Mouse (Mus musculus) E14TG2a.4 (cell line): ENCODE measurements around the gene Scamp3.
A peak's percentile ranks its signal among the peaks of the same experiment; 100 is the strongest.

Experiments used
- H3K27me3 ChIP-seq: 2 replicates; pipeline ENCODE4 v1.6.1; 2014; ENCODE audit warnings: low read length, control low read depth; ENCODE audit not compliant: insufficient read depth
- H3K36me3 ChIP-seq: 2 replicates; pipeline ENCODE4 v1.6.1; 2014; ENCODE audit warnings: low read length, control low read depth; ENCODE audit not compliant: insufficient read depth
- H3K4me1 ChIP-seq: replicated peaks from 2 replicates; pipeline ENCODE4 v1.6.1; 2014; ENCODE audit warnings: low read depth, low read length, control low read depth
- H3K4me3 ChIP-seq: replicated peaks from 2 replicates; pipeline ENCODE4 v1.5.1; 2014; ENCODE audit warnings: mild to moderate bottlenecking, low read length
- H3K9me3 ChIP-seq: 2 replicates; pipeline ENCODE4 v1.6.1; 2014; ENCODE audit warnings: low read length, control low read depth
- CTCF ChIP-seq: conservative IDR thresholded peaks from 2 replicates; pipeline ENCODE4 v1.5.1; 2014; ENCODE audit warnings: low read length
- NANOG ChIP-seq: IDR thresholded peaks from 2 replicates; pipeline ENCODE4 v1.6.1; 2014; ENCODE audit warnings: borderline replicate concordance, low read length, mixed read lengths
- POU5F1 ChIP-seq: IDR thresholded peaks from 2 replicates; pipeline ENCODE4 v1.6.1; 2014; ENCODE audit warnings: low read length, borderline replicate concordance

The Scamp3 gene

GRCm38 (mm10) chr3:89144821-89145220 is 32.5 kb upstream of the Scamp3 start:
- no peak overlapping the region for H3K4me3 ChIP-seq
- TF ChIP-seq CTCF, result no peak
- TF ChIP-seq NANOG, result no peak
- TF ChIP-seq POU5F1, result no peak
- no peaks in the 10 kb centered on the region for H3K36me3 ChIP-seq

GRCm38 (mm10) chr3:89145566-89145965 is 31.7 kb upstream of the Scamp3 start:
- TF ChIP-seq POU5F1, result no peak
- no peak for TF ChIP-seq CTCF
- no peak for TF ChIP-seq NANOG
- H3K4me1 ChIP-seq, result peaks cover 46% of the 10 kb centered on the region
- peaks cover 83% of the 10 kb centered on the region for H3K27me3 ChIP-seq
- H3K36me3 ChIP-seq, result no peaks in the 10 kb centered on the region
- no peaks in the 10 kb centered on the region for H3K9me3 ChIP-seq
- H3K4me3 ChIP-seq, result no peak overlapping the region

More at GRCm38 (mm10) chr3:89144821-89145220, 32.5 kb upstream of the Scamp3 start:
- peaks cover 83% of the 10 kb centered on the region for H3K27me3 ChIP-seq
- H3K9me3 ChIP-seq, result no peaks in the 10 kb centered on the region
- H3K4me1 ChIP-seq, result peaks cover 39% of the 10 kb centered on the region

- H3K4me3 ChIP-seq, result peak overlapping the region; percentile 74
- peaks cover 53% of the 10 kb centered on the region for H3K4me1 ChIP-seq
- no peaks in the 10 kb centered on the region for H3K9me3 ChIP-seq
- H3K27me3 ChIP-seq, result peaks cover 75% of the 10 kb centered on the region
- no peaks in the 10 kb centered on the region for H3K36me3 ChIP-seq
- TF ChIP-seq POU5F1, result no peak
- no peak for TF ChIP-seq NANOG
- TF ChIP-seq CTCF, result no peak
Measured at GRCm38 (mm10) chr3:89147101-89147978, 29.9 kb upstream of the Scamp3 start.

GRCm38 (mm10) chr3:89147979-89148311 is 29.3 kb upstream of the Scamp3 start:
- Histone ChIP-seq H3K4me3 (peak overlapping the region; percentile 74), H3K36me3 (no peaks in the 10 kb centered on the region), H3K4me1 (peaks cover 55% of the 10 kb centered on the region), H3K27me3 (peaks cover 75% of the 10 kb centered on the region), H3K9me3 (no peaks in the 10 kb centered on the region)
- no peak for TF ChIP-seq NANOG
- no peak for TF ChIP-seq POU5F1
- TF ChIP-seq CTCF, result no peak

DNA sequence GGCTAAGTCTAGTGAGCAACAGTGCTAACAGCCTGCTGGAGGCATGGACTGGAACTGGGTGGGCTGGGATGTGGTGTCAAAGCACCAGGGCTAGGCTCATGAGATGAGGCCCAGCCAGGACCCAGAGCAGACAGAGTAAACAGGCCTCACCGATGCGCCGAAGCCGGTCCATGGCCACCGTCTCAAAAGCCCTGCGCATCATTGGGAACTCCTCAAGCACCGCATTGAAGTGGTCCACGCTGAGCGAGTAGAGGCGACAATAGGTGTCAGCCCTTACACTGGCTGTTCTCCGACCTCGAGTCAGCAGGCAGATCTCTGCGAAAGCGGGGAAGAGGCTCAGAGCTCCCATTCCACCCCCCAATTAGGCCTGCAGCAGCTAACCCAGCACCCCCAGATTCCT is 28.7 kb upstream of the Scamp3 start:
- no peaks in the 10 kb centered on the region for H3K9me3 ChIP-seq
- TF ChIP-seq POU5F1, result no peak
- TF ChIP-seq CTCF, result no peak
- TF ChIP-seq NANOG, result no peak
- H3K4me3 ChIP-seq, result no peak overlapping the region
- no peaks in the 10 kb centered on the region for H3K36me3 ChIP-seq
- peaks cover 71% of the 10 kb centered on the region for H3K27me3 ChIP-seq
- peaks cover 50% of the 10 kb centered on the region for H3K4me1 ChIP-seq

GRCm38 (mm10) chr3:89152084-89152835 is 25.0 kb upstream of the Scamp3 start:
- Histone ChIP-seq H3K27me3 (peaks cover 45% of the 10 kb centered on the region), H3K9me3 (no peaks in the 10 kb centered on the region), H3K4me3 (peak overlapping the region; percentile 20; the same call in 1 of the 2 replicates), H3K4me1 (peaks cover 45% of the 10 kb centered on the region), H3K36me3 (no peaks in the 10 kb centered on the region)
- TF ChIP-seq POU5F1 (no peak), NANOG (no peak), CTCF (no peak)

DNA sequence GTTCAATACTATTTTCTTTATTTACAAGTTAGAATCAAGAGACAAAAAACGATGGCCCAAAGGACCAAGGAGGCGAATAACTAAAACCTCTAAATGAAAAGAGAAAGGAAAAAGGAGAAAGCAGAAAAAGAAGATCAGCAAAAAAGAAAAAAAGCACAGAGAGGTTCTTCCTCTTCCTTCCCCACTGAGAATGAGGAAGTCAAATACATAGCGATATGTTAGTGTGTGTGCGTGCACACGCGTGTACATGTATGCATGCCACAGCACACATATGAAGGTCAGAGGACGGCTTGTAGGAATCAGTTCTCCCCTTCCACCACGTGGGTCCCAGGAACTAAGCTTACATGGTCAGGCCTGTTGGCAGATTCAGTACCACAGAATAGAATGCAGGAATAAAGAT is 20.3 kb upstream of the Scamp3 start:
- TF ChIP-seq NANOG (no peak), CTCF (no peak), POU5F1 (no peak)
- peaks cover 34% of the 10 kb centered on the region for H3K27me3 ChIP-seq
- H3K9me3 ChIP-seq, result no peaks in the 10 kb centered on the region
- no peaks in the 10 kb centered on the region for H3K36me3 ChIP-seq
- no peak overlapping the region for H3K4me3 ChIP-seq
- H3K4me1 ChIP-seq, result peaks cover 32% of the 10 kb centered on the region

GRCm38 (mm10) chr3:89158651-89159050 is 18.6 kb upstream of the Scamp3 start:
- no peaks in the 10 kb centered on the region for H3K36me3 ChIP-seq
- H3K9me3 ChIP-seq, result no peaks in the 10 kb centered on the region
- peaks cover 26% of the 10 kb centered on the region for H3K27me3 ChIP-seq
- no peak for TF ChIP-seq POU5F1
- TF ChIP-seq NANOG, result no peak
- no peak for TF ChIP-seq CTCF
- peaks cover 27% of the 10 kb centered on the region for H3K4me1 ChIP-seq
- peak overlapping the region; percentile 86; the same call in 1 of the 2 replicates for H3K4me3 ChIP-seq

DNA sequence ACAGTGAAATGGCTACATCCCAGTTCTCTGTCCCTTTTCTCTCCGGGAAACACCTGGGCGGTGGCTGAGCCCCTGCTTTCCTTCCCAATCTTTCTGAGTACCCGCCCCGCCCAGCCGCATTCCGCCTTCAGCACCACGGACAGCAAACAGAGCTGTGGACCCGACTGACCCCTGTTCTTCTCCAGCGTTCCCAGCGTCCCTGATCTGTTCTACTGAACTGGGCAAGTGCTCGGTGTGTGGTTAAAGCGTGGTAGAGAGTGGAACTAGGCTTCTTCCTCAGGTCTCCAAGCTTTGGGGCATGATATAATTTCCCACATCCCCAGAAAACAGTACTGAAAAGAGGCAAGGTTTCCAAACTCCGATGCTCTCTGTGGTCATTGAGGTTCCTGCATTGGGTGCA is 18.1 kb upstream of the Scamp3 start:
- Histone ChIP-seq H3K4me3 (peak overlapping the region; percentile 86), H3K36me3 (no peaks in the 10 kb centered on the region), H3K4me1 (peaks cover 31% of the 10 kb centered on the region), H3K9me3 (no peaks in the 10 kb centered on the region), H3K27me3 (peaks cover 26% of the 10 kb centered on the region)
- TF ChIP-seq NANOG, result no peak
- TF ChIP-seq POU5F1, result no peak
- no peak for TF ChIP-seq CTCF
